Mouse (Mus musculus): ENCODE data around the gene Klhl21.

GRCm38 (mm10) chr4:152022506-152022905, 13.9 kb downstream of the Klhl21 start:
- TF ChIP-seq CTCF (IDR thresholded peaks at IDR 0.05; ENCODE audit: low read depth, low read length) (no peak), POLR2A (IDR thresholded peaks at IDR 0.05; ENCODE audit: borderline replicate concordance, low read depth, low read length) (no peak)

Data from bone marrow macrophage, adult 2 months (primary cell).